Mouse (Mus musculus) adipocyte (in vitro differentiated cells): ENCODE results near the gene Adamtsl3.

Experiments
- DNase-seq: peaks from one replicate; pipeline ENCODE4 v3.0.0-alpha.2; 2016; ENCODE audit warnings: low spot score

Adamtsl3 gene

DNA sequence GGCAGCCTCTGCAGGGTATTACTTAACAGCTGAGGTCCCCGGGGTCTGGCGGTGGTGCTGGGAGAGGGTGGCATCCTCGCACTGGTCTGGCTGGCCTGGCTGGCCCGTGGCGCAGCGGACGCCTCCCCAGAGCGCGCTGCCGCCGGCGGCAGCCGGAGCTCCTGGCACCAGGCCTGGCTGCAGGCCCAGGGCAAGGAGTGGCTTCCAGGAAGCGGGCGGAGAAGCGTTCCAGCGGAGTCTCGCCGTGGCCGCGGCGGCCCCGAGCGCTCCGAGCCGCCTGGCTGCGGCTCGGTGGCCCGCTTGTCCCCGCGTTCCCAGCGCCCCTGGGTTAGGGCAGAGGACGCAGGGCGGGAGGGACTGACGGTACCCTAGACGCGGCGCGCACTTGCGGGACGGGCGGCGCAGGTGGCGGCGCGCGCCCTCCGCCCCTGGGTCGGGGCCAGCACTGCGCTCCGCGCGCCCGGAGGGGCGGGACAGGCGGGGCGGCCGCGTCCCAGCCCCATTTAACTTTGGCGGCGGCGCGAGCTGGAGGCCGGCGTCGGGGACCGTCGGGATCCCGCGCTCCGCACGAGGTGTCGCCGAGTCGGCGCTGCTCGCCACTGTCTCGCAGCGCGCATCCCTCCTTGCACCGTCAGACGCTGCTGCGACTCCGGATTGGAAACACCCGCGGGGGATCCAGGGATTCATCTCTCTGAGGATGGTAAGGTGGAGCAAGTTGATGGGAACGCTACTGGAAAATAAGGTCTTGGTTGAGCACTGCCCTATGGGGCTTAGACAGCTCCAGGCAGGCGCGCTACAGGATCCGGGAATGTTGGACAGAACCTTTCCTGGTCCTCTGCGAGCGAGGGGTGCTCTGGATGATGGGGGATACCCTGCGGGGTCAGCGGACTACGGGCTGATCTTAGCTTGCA is at the start of gene Adamtsl3:
Gene Adamtsl3, plus strand, starts transcription at position 484 of the 911 bp plus-strand sequence.
- DNase-seq, result no peak

DNA sequence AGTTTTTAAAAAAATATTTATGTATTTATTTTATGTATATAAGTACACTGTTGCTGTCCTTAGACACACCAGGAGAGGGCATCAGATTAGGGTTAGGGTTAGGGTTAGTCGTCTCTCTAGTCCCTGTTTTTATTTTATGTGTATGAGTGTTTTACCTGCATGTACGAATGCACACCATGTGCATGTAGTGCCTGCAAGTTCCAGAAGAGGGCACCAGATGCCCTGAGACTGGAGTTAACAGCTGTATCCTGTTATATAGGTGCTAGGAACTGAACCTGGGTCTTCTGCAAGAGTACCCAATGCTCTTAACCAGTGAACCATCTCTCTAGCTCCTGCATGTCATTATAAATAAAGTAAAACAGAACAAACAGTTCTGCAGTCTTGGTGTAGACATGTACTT is 48.3 kb upstream of the Adamtsl3 start:
- DNase-seq, result no peak

DNA sequence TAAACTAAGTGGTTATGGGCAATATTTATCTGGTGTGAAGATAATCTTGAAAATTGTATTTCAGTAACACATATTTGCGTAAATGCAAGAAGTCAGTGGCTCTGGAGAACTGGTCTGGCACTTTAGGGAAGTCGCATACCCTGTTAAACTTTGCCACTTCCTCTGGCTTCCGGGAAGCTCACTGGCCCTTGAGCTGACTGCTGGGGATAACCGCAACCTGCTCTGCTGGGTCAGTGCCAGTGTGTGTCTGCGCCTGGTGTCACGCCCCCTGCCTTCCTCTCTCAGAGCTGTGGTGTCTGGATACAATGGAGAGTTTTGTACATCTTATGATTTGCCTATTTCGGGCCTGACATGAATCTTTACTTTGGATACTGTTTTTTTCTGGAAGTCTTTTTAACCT is 42.1 kb upstream of the Adamtsl3 start:
- DNase-seq, result no peak

DNA sequence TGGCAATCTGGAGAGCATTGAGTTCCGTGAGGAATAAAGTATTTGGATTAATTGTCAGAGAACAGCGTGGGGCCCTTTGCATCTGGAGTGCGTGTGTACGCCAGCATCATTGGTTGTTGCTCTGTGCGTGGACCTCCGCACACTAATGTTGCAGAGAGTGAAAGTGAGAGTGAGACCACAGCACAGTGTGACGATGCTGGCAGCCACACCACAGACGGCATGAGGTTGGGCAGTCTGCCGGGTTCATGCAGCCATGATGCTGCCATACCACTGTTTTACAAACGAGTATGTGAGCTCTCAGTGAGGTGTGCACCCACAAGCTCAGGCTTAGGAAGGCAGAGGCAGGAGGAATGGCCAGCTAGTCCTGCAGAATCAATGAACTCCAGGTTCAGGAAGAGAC is 41.4 kb upstream of the Adamtsl3 start:
- DNase-seq, result no peak

GRCm38 (mm10) chr7:82294611-82295010 is 40.9 kb upstream of the Adamtsl3 start:
- no peak for DNase-seq

- no peak for DNase-seq
Observed at GRCm38 (mm10) chr7:82308398-82308797, 27.1 kb upstream of the Adamtsl3 start.

GRCm38 (mm10) chr7:82318515-82318914 is 17.0 kb upstream of the Adamtsl3 start:
- DNase-seq, result no peak

DNA sequence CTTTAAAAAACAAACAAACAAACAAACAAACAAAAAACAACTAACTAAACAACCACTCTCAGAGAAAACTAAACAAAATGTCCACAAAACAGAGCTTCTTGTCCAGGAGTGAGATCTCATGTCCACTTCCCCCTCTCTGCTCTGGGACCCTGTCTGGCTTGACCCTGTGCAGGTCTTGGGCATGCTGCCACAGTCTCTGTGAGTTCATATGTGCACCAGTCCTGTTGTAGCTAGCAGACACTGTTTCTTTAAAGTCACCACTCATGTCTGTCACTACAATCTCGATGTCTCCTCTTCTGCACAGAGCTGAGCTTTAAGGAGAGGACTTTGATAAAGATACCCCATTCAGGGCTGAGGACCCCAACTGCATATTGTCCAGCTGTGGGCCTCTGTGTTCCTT is 8.9 kb upstream of the Adamtsl3 start:
- no peak for DNase-seq

- no peak for DNase-seq
Observed at GRCm38 (mm10) chr7:82327201-82327600, 8.3 kb upstream of the Adamtsl3 start.

DNA sequence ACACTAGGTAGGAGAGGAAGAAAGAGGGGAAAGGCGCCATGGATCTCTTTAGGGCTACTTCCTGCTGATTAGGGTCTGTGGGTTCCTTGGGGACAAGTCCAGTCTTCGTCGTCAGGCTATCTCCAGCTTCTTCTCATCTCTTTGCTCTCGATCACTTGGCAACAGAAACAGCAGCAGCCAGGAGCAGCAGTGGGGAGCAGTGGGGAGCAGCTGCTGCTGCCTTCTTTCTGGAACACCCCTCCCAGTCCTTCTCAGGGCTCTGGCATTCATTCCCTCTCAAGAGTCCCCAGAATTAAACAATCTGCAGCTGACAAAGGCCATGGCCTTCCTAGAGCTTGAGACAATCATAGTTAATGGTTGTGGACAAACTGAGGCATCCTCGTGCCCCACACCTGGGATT is 7.6 kb upstream of the Adamtsl3 start:
- DNase-seq, result no peak

GRCm38 (mm10) chr7:82329831-82330230 is 5.7 kb upstream of the Adamtsl3 start:
- DNase-seq, result no peak

- DNase-seq, result no peak
Observed at GRCm38 (mm10) chr7:82330860-82331259, 4.6 kb upstream of the Adamtsl3 start.

DNA sequence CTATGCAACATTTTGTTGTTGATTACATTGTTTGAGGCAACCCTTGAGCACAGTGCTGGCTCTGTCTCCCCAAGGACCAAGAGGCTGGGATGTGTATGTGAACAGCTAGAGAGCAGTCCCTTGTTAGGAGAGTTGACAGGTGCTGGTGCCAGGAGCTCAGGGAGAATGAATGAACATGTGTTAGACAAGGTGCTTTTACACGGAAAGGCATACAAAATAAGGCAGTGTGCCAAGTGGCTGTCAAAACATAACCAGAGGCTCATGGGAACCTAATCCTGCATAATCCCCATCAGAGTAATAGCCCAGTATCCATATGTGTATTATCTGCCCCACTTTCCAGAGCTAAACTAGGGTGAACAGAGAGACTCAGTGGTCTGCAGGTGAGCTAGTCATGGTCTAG is 1.5 kb upstream of the Adamtsl3 start:
- no peak for DNase-seq

DNA sequence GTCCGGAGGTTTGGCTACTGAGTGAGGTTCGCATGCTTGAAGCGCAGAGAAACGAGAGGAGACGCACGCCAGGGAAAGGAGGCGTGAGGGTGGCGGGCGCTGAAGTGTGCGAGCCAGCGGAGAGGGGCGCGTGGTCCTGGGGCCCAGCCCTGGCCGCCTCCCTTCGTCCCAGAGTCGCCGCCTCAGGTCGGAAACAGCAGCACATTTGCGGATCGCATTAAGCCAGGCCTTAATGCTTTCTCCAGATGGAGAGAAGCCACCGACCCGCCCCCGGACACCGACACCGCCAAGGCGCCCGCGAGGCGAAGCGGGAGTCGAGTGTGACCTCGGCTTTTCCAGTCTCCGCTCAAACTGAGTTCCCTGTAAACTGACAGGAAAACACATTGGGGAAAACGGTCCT is 638 bp downstream of the Adamtsl3 start:
- DNase-seq, result no peak

DNA sequence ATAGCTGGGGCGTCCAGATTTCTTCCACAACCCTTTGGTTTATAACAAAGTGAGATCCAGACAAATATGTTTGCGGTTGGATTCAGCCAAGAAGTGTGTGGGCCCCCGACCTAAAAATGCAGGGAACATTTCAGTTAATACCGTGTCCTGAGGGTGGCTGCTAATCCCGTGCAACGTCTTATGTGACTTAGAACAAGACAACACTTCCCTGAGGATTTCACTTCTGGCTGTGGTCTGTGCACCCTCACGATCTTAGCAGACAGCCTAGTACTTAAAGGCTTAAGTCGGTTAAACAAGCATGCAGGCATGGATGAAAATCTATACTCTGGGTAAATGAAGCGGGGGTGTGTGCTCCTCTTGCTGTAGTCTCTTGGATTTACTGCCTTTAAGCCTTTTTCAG is 2.6 kb downstream of the Adamtsl3 start:
- DNase-seq, result no peak

DNA sequence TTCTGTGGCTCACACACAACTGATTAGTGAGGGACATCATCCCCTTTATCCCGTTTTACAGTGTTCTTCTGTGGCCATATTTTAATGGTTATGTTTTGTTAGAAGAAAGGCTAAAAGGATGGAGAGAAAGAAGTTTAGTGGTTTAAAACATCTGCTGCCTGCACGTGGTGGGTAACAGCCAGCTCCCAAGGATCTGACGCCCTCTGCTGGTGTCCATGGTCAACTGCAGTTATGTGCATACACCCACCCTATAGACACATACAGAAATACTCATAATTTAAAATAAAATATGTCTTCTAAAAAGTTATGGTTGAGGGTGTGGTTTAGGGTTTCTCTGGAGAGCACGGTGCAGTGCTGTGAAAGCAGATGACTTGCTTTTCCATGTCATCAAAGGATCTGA is 3.0 kb downstream of the Adamtsl3 start:
- no peak for DNase-seq

DNA sequence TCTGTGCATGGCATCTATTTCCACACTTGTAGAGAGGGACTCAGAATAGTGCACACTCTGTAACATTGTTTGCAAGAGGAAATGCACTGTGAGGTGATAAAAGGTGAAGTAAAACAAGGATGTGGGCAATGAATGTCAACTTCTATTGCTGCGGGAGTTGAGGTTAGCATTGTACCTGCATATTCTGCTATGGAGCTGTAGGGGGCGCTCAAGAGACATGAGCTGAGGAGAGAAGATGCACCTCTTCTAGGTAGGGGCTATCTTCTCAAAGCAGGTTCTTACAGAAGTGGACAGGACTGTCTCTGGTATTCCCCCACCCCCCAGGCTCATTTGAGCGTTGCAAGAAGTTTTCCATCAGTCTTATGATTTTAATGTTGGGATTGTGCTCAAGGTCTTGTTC is 3.7 kb downstream of the Adamtsl3 start:
- DNase-seq, result no peak

DNA sequence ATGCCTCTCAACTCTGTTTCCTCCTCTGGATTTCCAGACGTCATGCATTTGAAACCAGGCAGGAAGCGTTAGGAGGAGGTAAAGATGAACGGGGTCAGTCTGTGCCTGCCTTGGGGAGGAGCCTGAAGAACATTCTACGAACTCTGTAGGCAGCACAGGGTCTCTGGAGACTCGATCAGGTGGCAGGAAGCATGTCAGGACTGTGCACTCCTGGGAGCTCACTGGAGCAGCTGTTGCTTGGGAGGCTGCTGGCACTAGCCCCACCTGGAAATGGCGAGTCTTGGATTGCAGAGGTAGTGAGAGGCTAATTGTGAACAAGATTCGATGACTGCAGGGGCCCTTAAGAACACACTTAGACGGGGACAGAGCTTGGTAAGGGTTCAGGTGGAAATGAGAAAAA is 6.0 kb downstream of the Adamtsl3 start:
- no peak for DNase-seq

GRCm38 (mm10) chr7:82346706-82347105 is 11.2 kb downstream of the Adamtsl3 start:
- DNase-seq, result no peak

DNA sequence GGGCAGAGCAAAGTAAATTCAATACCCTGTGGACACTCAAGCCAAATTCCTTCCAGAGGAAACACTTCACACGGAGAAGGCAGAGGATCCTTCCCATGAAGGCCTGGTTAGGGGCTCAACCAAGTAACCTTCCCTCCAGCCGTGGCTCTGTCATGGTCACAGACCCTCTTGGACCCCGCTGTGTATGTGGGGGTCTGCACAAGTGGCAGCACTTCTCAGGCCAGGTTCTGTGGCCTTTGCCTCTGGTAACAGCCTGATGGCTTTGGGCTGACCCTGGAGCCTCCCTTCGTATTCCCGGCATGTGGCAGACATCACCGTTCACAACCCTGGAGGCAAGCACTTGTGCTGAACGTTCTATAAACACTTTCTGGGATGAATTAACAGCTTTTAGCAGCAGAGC is 14.3 kb downstream of the Adamtsl3 start:
- no peak for DNase-seq

- no peak for DNase-seq
Observed at GRCm38 (mm10) chr7:82350421-82350820, 14.9 kb downstream of the Adamtsl3 start.

DNA sequence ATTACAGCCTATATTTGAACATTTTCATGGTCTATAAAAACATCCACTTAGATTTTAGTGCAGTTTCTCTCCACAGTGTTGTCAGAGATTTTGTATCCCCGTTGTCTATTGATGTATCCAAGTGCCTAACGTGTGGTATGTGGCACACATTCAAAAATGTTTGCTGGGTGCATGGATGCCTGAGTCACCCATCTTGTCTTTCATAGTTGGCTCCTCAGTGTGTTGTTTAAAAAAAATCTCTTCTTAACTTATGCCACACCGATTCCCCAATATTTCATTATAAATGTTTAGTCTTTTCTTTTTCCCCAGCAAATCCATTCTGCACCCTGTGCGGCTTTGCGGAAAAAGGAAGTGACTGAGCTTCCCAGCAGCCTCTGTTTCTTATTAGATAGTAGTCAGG is 23.7 kb downstream of the Adamtsl3 start:
- DNase-seq, result no peak

DNA sequence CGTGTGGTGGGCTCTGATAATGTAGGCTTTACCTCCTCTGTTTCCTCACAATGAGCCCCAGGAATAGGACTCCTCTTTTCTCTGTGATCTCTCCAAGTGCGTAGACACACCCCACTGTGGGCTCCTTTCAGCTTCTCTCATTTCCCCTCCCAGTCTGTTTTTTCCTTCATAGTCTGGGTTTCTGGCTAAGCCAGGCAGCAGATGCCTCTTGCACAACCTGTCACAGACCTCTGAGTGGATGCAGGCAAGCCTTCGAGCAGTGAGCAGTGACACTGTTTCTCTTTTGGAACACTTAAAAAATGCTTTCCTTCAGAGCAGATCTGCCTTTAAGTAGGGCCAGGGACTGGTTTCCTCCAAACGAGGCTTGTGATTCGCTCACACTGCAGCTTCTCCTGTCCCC is 24.2 kb downstream of the Adamtsl3 start:
- no peak for DNase-seq

GRCm38 (mm10) chr7:82360186-82360585 is 24.7 kb downstream of the Adamtsl3 start:
- no peak for DNase-seq
